Mouse (Mus musculus) hindbrain, embryonic 11.5 days (tissue): ENCODE measurements around the gene Kmt2b. TPM values are rescaled to one million over a fixed set of nuclear protein-coding genes. Genes with fewer than 3 reads are reported as not detected.

Experiments
- ATAC-seq: fragments of 200-750 bp; cut with Nextera tagmentation; 2 replicates; pipeline ENCODE4 v1.8.0; 2017; ENCODE audit warnings: mild to moderate bottlenecking, moderate TSS enrichment, moderate library complexity; ENCODE audit not compliant: low FRiP score
- DNase-seq: peaks from one replicate; pipeline ENCODE4 v3.0.0-alpha.2; 2015; ENCODE audit warnings: low spot score
- H3K27ac ChIP-seq: fragments of 300-500 bp; sonication (generic); 2 replicates; pipeline ENCODE4 v1.5.1; 2014; ENCODE audit warnings: mild to moderate bottlenecking, low read depth, low read length
- H3K27me3 ChIP-seq: fragments of 300-500 bp; sonication (generic); 2 replicates; pipeline ENCODE4 v1.6.1; 2014; ENCODE audit warnings: mild to moderate bottlenecking, low read length, moderate library complexity, mixed read lengths; ENCODE audit not compliant: control insufficient read depth, insufficient read depth
- H3K36me3 ChIP-seq: fragments of 300-500 bp; sonication (generic); 2 replicates; pipeline ENCODE4 v1.6.1; 2014; ENCODE audit warnings: mild to moderate bottlenecking, low read length, moderate library complexity, mixed read lengths; ENCODE audit not compliant: control insufficient read depth, insufficient read depth
- H3K4me1 ChIP-seq: fragments of 300-500 bp; sonication (generic); replicated peaks from 2 replicates; pipeline ENCODE4 v1.6.1; 2014; ENCODE audit warnings: low read length, mixed read lengths; ENCODE audit not compliant: control insufficient read depth, insufficient read depth
- H3K4me2 ChIP-seq: fragments of 300-500 bp; sonication (generic); replicated peaks from 2 replicates; pipeline ENCODE4 v1.6.1; 2014; ENCODE audit warnings: mild to moderate bottlenecking, low read depth, low read length
- H3K4me3 ChIP-seq: fragments of 300-500 bp; sonication (generic); 2 replicates; pipeline ENCODE4 v1.5.1; 2014; ENCODE audit warnings: low read depth, low read length
- H3K9ac ChIP-seq: fragments of 300-500 bp; sonication (generic); 2 replicates; pipeline ENCODE4 v1.6.1; 2014; ENCODE audit warnings: low read depth, low read length
- H3K9me3 ChIP-seq: fragments of 300-500 bp; sonication (generic); 2 replicates; pipeline ENCODE4 v1.6.1; 2016; ENCODE audit warnings: low read length; ENCODE audit not compliant: control insufficient read depth
- WGBS: fragments of 180-500 bp; shearing (Covaris S2); extraction: QIAGEN DNeasy Blood & Tissue Kit; methylation state at CpG from one replicate; pipeline ENCODE4 v1.1.7; 2014; 5-methylcytosine and 5-hydroxymethylcytosine counted together
- polyA plus RNA-seq: library from polyadenylated mRNA; unstranded; fragments of >200 nt; fragmentation: Nextera tagmentation; extraction: Ambion mirVana; gene quantifications from 2 replicates; pipeline ENCODE4 v1.2.1, GENCODE M21; 2014

The Kmt2b gene
- polyA plus RNA-seq = 11.1 and 13.2 TPM in 2 replicates

DNA sequence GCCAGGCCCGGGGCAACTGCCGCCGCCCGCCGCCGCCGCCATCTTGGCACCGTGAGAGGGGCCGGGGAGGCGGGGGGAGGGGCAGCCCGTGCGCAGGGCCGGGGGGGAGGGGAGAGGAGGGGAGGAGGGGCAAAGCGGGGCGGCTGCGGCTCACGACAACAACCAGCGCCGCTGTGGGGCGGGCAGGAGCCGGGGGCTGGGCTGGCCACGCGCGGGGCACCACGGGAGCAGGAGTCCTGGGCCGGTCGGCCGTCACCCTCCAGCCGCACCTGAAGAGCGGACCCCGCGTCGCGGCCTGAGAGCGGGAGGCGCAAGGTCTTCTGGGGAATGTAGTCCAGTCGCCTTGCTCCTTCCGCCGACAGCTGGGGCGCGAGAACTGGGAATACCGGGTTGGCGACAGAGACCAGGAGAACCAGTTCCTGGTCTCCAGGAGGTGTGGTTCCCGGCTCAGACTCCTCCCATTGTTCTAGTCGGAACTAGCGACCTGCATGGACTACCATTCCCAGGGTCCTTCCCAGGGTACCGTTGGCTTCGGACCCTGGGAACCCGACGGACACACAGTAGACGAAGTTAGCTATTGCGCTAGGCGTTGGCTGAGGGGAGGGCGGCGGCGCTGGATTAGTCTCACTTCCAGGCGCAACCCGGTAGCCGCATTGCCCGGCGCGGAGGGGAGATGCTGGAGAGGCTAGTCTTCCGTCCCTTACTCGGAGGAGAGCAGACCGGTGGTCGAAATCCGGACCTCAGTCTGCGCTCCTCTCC is at the start of gene Kmt2b:
Gene Kmt2b (minus strand): TSS at position 51 of the 759 bp plus-strand sequence.
- Histone ChIP-seq H3K4me3 (peak within 1 kb of the TSS; percentile 80), H3K27ac (peak within 1 kb of the TSS; percentile 45), H3K9ac (peak within 1 kb of the TSS; percentile 94), H3K36me3 (peaks cover 5% of the 10 kb centered on the region; the same call in 1 of the 2 replicates), H3K4me1 (peaks cover 5% of the 10 kb centered on the region), H3K27me3 (no peaks in the 10 kb centered on the region), H3K4me2 (peak within 1 kb of the TSS; percentile 93), H3K9me3 (no peaks in the 10 kb centered on the region)
- DNase-seq (peak; percentile 96), ATAC-seq (peak; percentile 96)
- 0% methylated on average over 47 of the region's 68 CpGs for WGBS

DNA sequence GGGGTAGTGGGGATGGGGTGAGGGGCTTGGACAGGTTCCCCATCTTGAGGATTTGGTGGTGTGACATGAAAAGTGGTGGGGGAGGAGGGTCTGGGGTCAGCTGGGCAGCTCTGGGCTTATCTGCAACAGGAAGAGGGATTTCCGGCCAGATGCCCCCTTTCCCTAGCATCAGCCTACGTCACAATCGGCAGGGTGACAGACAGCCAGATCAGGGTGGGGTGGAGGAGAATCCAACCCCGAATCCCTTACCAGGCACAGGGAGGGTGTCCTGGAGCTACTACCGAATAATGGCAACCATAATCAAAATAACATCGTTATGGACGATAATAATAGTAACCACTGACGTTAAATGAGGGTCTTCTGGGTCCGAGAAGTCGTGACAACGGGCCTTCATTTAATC is 47.9 kb upstream of the Kmt2b start:
- Histone ChIP-seq H3K27me3 (peaks cover 47% of the 10 kb centered on the region), H3K27ac (no peak overlapping the region), H3K4me2 (no peak overlapping the region), H3K9ac (no peak overlapping the region), H3K4me3 (no peak overlapping the region), H3K9me3 (no peaks in the 10 kb centered on the region), H3K36me3 (no peaks in the 10 kb centered on the region), H3K4me1 (no peaks in the 10 kb centered on the region)
- ATAC-seq (no peak), DNase-seq (no peak)
- 30% methylated on average over 11 of the region's 11 CpGs for WGBS

DNA sequence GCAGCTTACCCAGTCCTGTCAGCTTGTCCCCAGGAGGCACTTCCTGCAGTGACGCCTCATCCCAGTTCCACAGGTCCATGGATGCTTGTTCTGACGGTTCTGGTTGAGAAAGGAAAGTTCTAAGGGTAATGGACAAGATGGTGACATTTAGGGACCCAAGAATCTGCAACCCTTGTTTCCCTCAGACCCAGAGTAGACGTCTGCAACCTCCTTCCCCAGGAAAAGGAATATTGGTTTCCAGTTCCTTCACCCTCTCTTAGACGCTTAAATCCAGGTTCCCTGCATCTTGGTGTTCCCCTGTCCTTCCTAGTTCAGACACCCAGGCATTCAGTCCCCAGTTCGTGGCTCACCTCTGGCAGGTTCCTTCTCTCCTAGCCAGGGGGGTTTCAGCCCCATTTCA is 47.2 kb upstream of the Kmt2b start, which contains the start of gene Etv2:
Gene Etv2 (minus strand): TSS at position 101 of the 400 bp plus-strand sequence.
- H3K36me3 ChIP-seq = no peaks in the 10 kb centered on the region
- no peak within 1 kb of the TSS for H3K27ac ChIP-seq
- WGBS = 4% methylated on average over 5 of the region's 5 CpGs
- no peaks in the 10 kb centered on the region for H3K4me1 ChIP-seq
- peaks cover 47% of the 10 kb centered on the region for H3K27me3 ChIP-seq
- no peaks in the 10 kb centered on the region for H3K9me3 ChIP-seq
- H3K9ac ChIP-seq = no peak within 1 kb of the TSS
- no peak within 1 kb of the TSS for H3K4me2 ChIP-seq
- peak; percentile 6 for DNase-seq
- no peak for ATAC-seq
- H3K4me3 ChIP-seq = peak within 1 kb of the TSS; percentile 1; the same call in 1 of the 2 replicates

DNA sequence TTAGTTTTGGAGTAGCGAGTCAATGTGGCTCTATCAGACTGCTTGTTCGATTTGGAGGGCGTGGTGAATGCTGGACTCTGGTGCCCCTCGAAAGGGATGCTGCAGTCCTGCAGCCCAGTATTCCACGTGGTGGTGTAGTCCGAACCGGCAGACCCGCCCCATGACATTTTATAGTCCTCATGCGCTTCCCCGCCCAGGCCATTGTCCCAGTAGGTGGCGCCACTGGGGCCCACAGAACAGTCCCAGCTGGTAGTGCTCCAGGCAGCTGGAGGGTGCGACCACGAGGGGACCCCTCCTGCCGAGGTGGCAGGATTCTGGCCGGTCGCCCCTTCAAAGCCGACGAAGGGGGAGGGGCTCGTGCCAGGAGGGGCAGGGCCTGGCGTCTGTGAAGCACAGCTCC is 46.1 kb upstream of the Kmt2b start:
- Histone ChIP-seq H3K9me3 (no peaks in the 10 kb centered on the region), H3K27me3 (peaks cover 49% of the 10 kb centered on the region), H3K4me1 (no peaks in the 10 kb centered on the region), H3K9ac (no peak overlapping the region), H3K4me3 (peak overlapping the region; percentile 1; the same call in 1 of the 2 replicates), H3K4me2 (no peak overlapping the region), H3K36me3 (no peaks in the 10 kb centered on the region), H3K27ac (no peak overlapping the region)
- 1% methylated on average over 20 of the region's 20 CpGs for WGBS
- peak; percentile 43; the same call in 1 of the 2 replicates for ATAC-seq
- peak; percentile 78 for DNase-seq

DNA sequence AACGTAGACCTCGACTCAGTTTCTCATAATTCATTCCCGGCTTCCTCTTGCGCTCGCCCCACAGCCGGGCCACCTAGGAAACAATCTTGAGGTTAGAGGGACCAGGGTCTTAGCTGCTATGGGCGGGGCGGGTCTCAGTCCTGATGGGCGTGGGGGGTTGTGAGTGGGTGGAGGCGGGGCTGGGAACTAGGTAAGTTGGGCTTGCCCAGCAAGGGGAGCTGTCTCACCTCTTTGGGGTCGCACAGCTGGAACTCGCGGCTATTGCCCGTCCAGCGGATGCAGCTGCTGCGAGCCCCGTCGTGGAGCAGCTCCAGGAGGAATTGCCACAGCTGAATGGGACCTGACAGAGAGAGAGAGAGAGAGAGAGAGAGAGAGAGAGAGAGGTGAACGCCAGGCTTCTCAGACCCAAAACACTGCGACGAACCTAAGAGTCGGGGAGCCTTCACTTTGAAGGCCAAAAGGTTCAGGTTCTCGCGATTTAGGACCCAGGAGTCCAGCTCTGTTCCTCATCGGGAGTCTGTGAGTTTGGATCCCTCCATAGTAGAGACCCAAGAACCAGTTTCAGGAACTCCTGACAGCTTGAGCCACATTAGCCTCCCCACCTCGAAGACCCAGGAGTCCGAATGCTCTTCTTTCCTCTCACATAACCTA is 45.4 kb upstream of the Kmt2b start:
- peak; percentile 22 for DNase-seq
- H3K27me3 ChIP-seq = peaks cover 49% of the 10 kb centered on the region

DNA sequence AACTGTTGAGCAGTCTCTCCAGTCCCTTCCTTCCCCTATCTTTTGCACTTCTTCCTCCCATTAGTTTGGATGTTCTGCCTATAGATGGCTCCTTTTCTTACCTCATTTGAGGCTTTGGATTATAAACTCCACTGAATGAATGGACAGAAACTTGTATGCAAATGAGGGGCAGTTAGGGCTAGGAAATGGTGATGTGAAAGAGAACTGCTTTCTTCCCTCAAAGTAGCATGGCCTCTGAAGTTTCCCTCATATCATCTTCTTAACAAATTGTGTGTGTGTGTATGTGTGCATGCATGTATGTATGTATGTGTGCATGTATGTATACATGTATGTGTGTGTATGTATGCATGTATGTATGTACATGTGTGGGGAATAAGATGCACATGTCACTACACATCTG is 40.5 kb upstream of the Kmt2b start:
- DNase-seq (no peak), ATAC-seq (no peak)
- Histone ChIP-seq H3K9ac (no peak overlapping the region), H3K4me1 (peaks cover 2% of the 10 kb centered on the region; the same call in 1 of the 2 replicates), H3K9me3 (no peaks in the 10 kb centered on the region), H3K4me2 (no peak overlapping the region), H3K27me3 (peaks cover 22% of the 10 kb centered on the region), H3K27ac (no peak overlapping the region), H3K36me3 (no peaks in the 10 kb centered on the region), H3K4me3 (no peak overlapping the region)

More for the DNA sequence above, 45.4 kb upstream of the Kmt2b start:
- Histone ChIP-seq H3K9me3 (no peaks in the 10 kb centered on the region), H3K36me3 (no peaks in the 10 kb centered on the region), H3K4me1 (no peaks in the 10 kb centered on the region), H3K9ac (no peak overlapping the region), H3K4me3 (no peak overlapping the region), H3K27ac (no peak overlapping the region), H3K4me2 (no peak overlapping the region)
- ATAC-seq = no peak
- WGBS = 5% methylated on average over 27 of the region's 27 CpGs

DNA sequence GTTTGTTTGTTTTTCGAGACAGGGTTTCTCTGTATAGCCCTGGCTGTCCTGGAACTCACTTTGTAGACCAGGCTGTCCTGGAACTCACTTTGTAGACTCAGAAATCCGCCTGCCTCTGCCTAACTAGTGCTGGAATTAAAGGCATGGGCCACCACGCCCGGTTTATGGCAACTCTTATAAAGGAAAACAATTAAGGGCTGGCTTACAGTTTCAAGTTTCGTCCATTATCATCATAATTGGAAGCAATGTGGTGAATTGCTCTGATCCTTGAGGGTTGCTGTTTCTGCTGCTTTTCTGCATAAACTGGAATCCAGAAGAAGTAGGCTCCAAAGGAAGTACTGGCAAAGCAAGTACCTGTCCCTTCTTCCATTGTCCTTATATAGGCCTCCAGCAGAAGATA is 38.1 kb upstream of the Kmt2b start:
- Histone ChIP-seq H3K9ac (no peak overlapping the region), H3K9me3 (no peaks in the 10 kb centered on the region), H3K27me3 (peaks cover 2% of the 10 kb centered on the region; the same call in 1 of the 2 replicates), H3K4me1 (peaks cover 2% of the 10 kb centered on the region; the same call in 1 of the 2 replicates), H3K36me3 (0 out of 2 replicates have a peak, but pooled peaks cover 8% of the 10 kb centered on the region), H3K27ac (no peak overlapping the region), H3K4me3 (no peak overlapping the region), H3K4me2 (no peak overlapping the region)
- no peak for ATAC-seq
- no peak for DNase-seq
- WGBS = 85% methylated on average over 5 of the region's 5 CpGs

DNA sequence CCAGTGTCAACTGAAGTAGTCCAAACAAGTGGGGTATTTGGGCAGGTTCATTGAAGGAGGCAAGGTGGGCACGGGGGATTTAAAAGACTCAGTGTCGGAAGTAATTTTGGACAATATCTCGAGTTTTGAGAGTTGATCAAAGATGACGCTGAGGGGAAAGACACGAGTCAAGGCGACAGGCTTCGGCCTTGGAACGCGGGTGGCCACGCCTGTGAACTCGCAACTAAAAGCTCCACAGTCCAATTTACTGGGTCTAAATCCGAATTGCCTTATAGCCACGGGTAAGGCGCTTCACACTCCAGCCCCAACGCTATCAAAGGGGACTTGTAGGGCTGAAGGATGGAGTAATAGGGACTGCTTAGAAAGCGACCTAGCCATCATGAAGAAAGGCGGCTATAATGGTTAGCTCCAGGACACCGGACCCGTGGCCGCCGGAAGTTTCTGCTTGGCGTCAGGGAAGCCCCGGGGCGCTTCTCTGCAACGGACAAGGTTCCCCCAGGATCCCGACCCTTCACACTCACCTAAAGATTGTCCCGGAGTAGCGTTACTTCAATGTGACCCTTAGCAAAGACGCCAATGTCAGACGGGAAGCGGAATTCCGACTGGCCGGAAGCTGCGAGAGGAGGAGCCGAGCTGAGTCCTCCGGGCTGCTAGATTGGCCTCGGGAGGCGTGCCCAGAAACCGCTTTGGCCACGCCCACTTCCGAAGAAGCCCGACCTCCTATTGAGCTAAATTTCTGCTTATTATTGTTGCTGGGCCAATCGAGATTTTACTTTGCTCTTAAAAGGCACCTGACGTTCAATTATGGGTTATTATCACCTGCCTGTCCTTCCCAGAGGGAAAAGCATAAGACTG is 37.2 kb upstream of the Kmt2b start, which contains the start of gene Cox6b1:
Gene Cox6b1 (minus strand): TSS at position 622 of the 855 bp plus-strand sequence.
- 2% methylated on average over 44 of the region's 44 CpGs for WGBS
- H3K4me2 ChIP-seq = peak within 1 kb of the TSS; percentile 61
- peak within 1 kb of the TSS; percentile 87 for H3K9ac ChIP-seq
- H3K27me3 ChIP-seq = peaks cover 2% of the 10 kb centered on the region; the same call in 1 of the 2 replicates
- H3K27ac ChIP-seq = no peak within 1 kb of the TSS
- peaks cover 2% of the 10 kb centered on the region; the same call in 1 of the 2 replicates for H3K4me1 ChIP-seq
- H3K36me3 ChIP-seq = 0 out of 2 replicates have a peak, but pooled peaks cover 8% of the 10 kb centered on the region
- ATAC-seq (peak; percentile 91), DNase-seq (peak; percentile 95)
- no peaks in the 10 kb centered on the region for H3K9me3 ChIP-seq
- peak within 1 kb of the TSS; percentile 87 for H3K4me3 ChIP-seq
